ENCODE assay signal across 10 mouse cellular contexts in the genomic region with DNA sequence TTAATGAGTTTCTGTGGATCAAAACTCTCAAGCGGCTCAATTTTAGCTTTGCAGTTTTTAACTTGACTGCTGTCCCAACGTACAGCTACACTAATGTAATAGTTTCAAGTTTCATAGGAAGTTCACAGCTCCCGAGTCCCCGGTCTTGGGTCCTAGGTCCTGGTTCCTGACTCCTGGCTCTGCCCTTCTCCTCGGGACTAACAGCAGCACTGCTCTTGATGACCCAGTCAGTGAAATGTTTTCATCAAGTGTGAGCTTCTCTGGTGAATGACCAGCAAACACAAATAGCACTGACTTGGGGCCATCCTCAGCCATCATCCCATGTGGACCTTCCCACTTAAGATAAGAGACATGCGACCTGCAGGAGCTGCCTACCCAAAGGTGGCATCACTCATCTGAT. TPM values are rescaled to one million over a fixed set of nuclear protein-coding genes. Genes with fewer than 3 reads are reported as not detected.
"Had no signal": no experiment of that assay in that cellular context is flagged by ENCODE, and none has a peak within 500 bp of the region (broad histone marks: within the 10 kb centered on the region; RNA-seq: fewer than 3 reads in every experiment).

No protein-coding gene starts in this region.

- H3K9ac ChIP-seq: lung, embryonic 15.5 days; midbrain, embryonic 13.5 days; midbrain, embryonic 15.5 days; neural tube, embryonic 12.5 days; stomach, embryonic 15.5 days had no signal

- H3K4me3 ChIP-seq: lung, embryonic 15.5 days; megakaryocyte, embryonic 14.5 days; midbrain, embryonic 13.5 days; midbrain, embryonic 15.5 days; neural tube, embryonic 12.5 days; stomach, embryonic 15.5 days had no signal

- H3K4me1 ChIP-seq: lung, embryonic 15.5 days; stomach, embryonic 15.5 days had no signal

- ATAC-seq: lung, postnatal 0 days; midbrain, embryonic 15.5 days had no signal

- H3K9me3 ChIP-seq: lung, embryonic 15.5 days; megakaryocyte, embryonic 14.5 days; midbrain, embryonic 13.5 days; midbrain, embryonic 15.5 days; neural tube, embryonic 12.5 days; stomach, embryonic 15.5 days had no signal

- H3K4me2 ChIP-seq: lung, embryonic 15.5 days; midbrain, embryonic 13.5 days; midbrain, embryonic 15.5 days; neural tube, embryonic 12.5 days; stomach, embryonic 15.5 days had no signal

- H3K27ac ChIP-seq: lung, embryonic 15.5 days; macrophage; midbrain, embryonic 13.5 days; midbrain, embryonic 15.5 days; neural tube, embryonic 12.5 days; stomach, embryonic 15.5 days; stomach, postnatal 0 days had no signal

- H3K36me3 ChIP-seq: lung, embryonic 15.5 days; midbrain, embryonic 13.5 days; midbrain, embryonic 15.5 days; neural tube, embryonic 12.5 days; stomach, embryonic 15.5 days had no signal

- H3K27me3 ChIP-seq: lung, embryonic 15.5 days; midbrain, embryonic 13.5 days; midbrain, embryonic 15.5 days; neural tube, embryonic 12.5 days; stomach, embryonic 15.5 days had no signal

RNA-seq across cellular contexts. Expression of gene St8sia1, which starts 24.0 kb away (rescaled TPM):
- total RNA-seq: monocyte, adult 5-6 weeks had no signal
